Mouse (Mus musculus) layer of hippocampus, adult 18-20 months (tissue): ENCODE data around the gene Spsb2. TPM values are rescaled to one million over a fixed set of nuclear protein-coding genes. Genes with fewer than 3 reads are reported as not detected.
"Not testable (repeated sequence)": the region's sequence is repeated elsewhere in the genome, so short reads cannot be mapped to it uniquely, and the experiment has no call there.

ENCODE experiments used
- DNase-seq, 2 experiments: peaks; one replicate each; pipeline ENCODE4 v3.0.0; 2022; ENCODE audit warnings: low spot score in 2 of 2
- total RNA-seq, 2 experiments: library from RNA; stranded (reverse); gene quantifications; 2 replicates each; pipeline ENCODE4 v1.2.3; 2021

The Spsb2 gene
- total RNA-seq, 2 experiments from 2014 or later, result 4.5 to 5.1 TPM

- DNase-seq, result not testable (repeated sequence)
Measured at GRCm38 (mm10) chr6:124802400-124802799, 6.1 kb upstream of the Spsb2 start.

DNA sequence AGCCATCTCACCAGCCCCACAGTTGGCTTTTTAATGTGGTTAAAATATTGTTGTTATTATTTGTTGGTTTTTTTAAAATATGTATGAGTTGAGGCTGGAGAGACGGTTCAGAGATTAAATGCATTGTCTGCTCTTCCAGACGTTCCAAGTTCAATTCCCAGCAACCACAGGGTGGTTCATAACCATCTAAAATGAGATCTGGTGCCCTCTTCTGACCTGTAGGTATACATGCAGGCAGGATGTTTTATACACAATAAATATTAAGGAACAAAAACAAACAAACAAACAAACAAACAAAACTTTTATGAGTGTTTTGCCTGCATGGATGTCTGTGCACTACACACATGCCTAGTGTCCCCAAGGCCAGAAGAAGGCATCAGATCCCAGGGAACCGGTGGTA lies 5.4 kb upstream of the Spsb2 start:
- DNase-seq, result no peak

DNA sequence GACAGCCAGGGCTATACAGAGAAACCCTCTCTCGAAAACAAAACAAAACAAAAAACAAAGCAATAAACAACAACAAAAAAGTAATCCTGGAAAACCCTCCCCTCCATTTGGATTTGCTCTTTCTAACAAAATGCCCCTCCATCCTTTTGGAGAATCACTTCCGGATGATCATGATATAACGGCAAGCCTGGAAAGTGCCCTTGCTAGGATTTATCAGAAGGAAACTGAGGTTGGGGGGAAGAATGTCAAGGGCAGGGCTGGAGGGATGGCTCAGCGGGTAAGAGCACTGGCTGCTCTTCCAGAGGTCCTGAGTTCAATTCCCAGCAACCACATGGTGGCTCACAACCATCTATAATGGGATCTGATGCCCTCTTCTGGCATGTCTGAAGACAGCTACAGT lies 4.8 kb upstream of the Spsb2 start:
- DNase-seq, result not testable (repeated sequence)

DNA sequence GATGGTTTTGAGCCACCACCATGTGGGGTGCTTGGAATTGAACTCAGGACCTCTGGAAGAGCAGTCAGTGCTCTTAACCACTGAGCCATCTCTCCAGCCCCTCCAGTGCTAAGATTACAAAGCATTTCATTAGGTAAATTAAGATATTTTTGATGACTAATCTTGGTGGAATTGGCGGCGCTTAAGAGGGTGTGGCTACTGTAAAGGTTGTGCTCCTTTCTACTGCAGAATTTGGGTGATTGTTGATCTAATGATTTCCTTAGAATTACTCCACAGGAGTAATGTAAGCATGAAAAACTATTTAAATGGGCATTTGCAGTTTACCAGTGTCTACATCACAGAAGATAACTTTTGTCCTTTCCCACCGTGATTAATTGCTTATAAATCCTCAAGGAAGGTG lies 4.1 kb upstream of the Spsb2 start:
- no peak for DNase-seq

- peak; percentile 95 to 98 for DNase-seq
Measured at GRCm38 (mm10) chr6:124805341-124806321, 2.8 kb upstream of the Spsb2 start.

GRCm38 (mm10) chr6:124806446-124807140 lies 1.9 kb upstream of the Spsb2 start:
- peak in 1 of 2 experiments; percentile 15 for DNase-seq

GRCm38 (mm10) chr6:124807366-124807765 lies 1.1 kb upstream of the Spsb2 start:
- peak in 1 of 2 experiments; percentile 43 for DNase-seq

DNA sequence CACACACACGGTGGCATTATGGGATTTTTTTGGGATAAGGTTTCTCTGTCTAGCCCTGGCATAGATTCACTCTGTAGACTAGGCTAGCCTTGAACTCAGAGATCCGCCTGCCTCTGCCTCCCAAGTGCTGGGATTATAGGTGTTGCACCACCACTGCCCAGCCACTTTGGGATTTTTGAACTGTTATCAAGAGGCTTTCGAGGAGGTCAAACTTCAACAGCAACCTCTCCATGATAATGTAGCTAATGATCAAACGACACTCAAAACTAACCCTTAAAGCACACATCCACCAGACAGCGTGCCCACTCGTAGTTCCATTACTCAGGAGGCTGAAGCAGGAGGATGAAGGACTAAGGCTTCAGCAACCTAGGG lies 489 bp upstream of the Spsb2 start:
- DNase-seq, result no peak

- peak; percentile 55 to 71 for DNase-seq
Measured at GRCm38 (mm10) chr6:124809052-124809774, 752 bp downstream of the Spsb2 start.

GRCm38 (mm10) chr6:124809775-124810538 lies 1.5 kb downstream of the Spsb2 start:
- DNase-seq, result no peak

GRCm38 (mm10) chr6:124810566-124811402 lies 2.3 kb downstream of the Spsb2 start:
- DNase-seq, result not testable (repeated sequence)

GRCm38 (mm10) chr6:124811403-124811665 lies 2.9 kb downstream of the Spsb2 start:
- no peak for DNase-seq

DNA sequence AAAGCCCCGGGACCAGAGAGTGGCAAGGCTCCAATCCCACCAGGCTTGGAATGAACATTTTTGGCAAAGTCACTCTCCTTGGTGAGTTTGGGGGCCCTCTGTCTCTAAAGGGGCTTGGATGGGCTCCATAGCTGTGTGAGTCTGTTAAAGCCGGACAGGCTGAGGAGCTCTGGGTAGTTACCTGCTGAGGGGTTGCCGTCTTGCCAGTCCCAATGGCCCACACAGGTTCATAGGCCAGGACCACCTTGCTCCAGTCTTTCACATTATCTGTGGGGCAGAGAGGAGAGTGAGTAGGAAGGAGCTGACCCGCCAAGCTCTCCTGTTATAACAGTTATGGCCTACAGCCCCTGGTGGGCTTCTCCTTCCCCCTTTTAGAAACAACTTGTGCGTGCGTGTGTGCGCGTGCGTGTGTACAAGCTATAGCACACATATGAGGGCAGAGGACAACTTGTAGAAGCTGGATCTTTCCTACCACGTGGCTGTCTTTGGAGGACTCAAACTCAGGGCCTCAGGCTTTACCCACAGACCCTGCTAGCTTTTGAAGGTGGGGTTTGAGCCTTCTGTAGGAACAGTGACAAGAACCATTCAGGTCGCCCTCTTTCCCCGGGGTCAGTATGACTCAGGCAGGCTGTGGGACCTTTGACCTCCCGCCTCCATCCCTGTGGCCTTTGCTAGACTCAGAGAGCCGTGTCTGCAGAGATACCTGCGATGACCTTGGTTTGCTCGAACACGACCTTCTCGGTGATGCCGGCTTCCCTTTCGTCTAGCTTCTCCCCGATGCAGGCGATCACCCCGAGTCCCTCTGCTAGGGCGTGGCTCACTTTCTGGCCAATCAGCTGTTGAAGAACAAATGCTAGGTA lies 3.5 kb downstream of the Spsb2 start:
- no peak for DNase-seq

- DNase-seq, result no peak
Measured at GRCm38 (mm10) chr6:124812848-124813247, 4.4 kb downstream of the Spsb2 start.

DNA sequence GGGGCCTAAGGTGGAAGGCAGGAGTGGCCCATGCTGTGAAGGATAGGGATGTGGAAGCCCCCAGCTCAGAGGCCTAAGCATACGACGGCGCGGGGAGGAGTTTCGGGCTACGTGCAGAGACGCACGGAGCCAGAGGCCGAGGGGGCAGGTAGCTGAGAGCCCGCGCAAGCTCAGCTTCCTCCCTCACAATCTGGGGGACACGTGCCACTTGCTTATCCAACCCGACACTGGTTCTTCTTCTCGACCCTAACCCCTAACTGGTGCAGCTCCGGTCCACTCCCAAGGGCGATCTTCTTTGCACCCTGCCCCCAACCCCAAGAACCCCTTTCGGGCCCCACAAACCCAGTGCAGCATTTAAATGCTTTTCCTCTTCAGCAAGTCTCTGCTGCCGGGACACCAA lies 5.0 kb downstream of the Spsb2 start:
- peak; percentile 68 to 80 for DNase-seq

- DNase-seq, result peak; percentile 87 to 92
Measured at GRCm38 (mm10) chr6:124813933-124814332, 5.5 kb downstream of the Spsb2 start, which contains the start of gene Tpi1. Gene Tpi1 (minus strand): TSS chr6:124814296.

GRCm38 (mm10) chr6:124814448-124814847 lies 6.0 kb downstream of the Spsb2 start:
- no peak for DNase-seq

GRCm38 (mm10) chr6:124814858-124815774 lies 6.7 kb downstream of the Spsb2 start:
- DNase-seq, result no peak
